Mouse (Mus musculus): Measurements from ENCODE around the gene Sema4d. TPM values are rescaled to one million over a fixed set of nuclear protein-coding genes. Genes with fewer than 3 reads are reported as not detected.

The Sema4d gene
- polyA plus RNA-seq, 1 experiment from 2014 or later = 3.9 TPM

DNA sequence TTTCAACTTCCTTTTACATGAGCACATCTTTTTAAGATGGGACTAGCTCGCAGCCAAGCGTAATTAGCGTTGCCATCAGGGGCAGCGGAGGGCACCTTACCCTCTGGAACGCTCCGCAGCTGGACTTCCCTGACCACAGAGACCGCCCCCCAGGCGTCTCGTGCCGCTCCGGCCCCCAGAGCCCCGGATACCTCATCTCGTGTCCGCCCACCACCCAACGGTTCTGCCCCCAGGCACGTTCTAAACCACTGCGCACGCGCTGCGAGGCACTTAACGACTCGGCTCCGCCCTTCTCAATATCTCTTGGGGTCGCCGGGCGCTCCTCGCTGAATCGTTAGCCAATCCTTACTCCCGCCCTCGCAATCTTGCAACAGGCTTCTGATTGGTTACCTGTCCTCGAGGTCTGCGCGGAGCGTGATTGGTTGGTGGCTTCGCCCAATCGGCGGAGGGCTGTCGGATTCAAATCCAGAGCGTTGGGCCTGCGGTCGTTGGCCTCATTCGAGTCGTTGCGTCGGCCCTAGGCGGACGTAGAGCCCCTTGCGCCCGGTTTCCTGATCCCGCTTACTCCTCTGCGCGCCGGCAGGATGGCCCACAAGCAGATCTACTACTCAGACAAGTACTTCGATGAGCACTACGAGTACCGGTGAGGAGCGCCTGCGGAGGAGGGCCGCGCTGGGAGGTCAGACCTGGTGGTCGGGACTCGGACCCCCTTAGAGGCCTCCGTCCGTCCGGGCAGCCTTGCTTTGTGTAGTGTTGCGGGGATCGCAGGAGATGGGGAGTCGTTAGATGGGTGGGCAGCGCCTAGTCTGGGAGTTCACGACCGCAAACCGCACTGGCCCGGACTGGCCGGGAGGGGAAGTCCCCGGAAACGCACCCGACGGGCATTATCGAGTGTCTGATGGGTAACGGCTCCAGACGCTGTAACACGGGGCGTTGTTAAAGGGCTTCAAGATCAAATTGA is 148.4 kb downstream of the Sema4d start, which contains the start of gene Cks2:
TSS of gene Cks2 (plus strand) at position 404 of the 961 bp plus-strand sequence.
- Histone ChIP-seq H3K27ac (ENCODE audit: low read depth) (peak within 1 kb of the TSS; percentile 99), H3K4me2 (ENCODE audit: low read depth, low read length) (peak within 1 kb of the TSS; percentile 79), H3K27me3 (ENCODE audit: insufficient read depth, low read length) (no peaks in the 10 kb centered on the region), H3K36me3 (replicated peaks; ENCODE audit: insufficient read depth, low read length) (peaks cover 9% of the 10 kb centered on the region), H3K4me1 (ENCODE audit: insufficient read depth) (peaks cover 14% of the 10 kb centered on the region), H3K4me3 (ENCODE audit: low read depth, low read length) (peak within 1 kb of the TSS; percentile 96), H3K9me3 (ENCODE audit: low read length) (no peaks in the 10 kb centered on the region), H3K9ac (replicated peaks) (peak within 1 kb of the TSS; percentile 99)
- peak; percentile 90 for ATAC-seq
- 0 out of 2 replicates have a peak, but pooled peaks have one; percentile 10 for TF ChIP-seq CTCF (IDR thresholded peaks at IDR 0.05; ENCODE audit: low read depth)
- peak; percentile 53 for TF ChIP-seq EP300 (IDR thresholded peaks at IDR 0.05; ENCODE audit: low read depth)
- peak; percentile 96 for DNase-seq
- under 1% methylated on average over 83 of the region's 83 CpGs for WGBS (ENCODE audit: insufficient replicate concordance)

DNA sequence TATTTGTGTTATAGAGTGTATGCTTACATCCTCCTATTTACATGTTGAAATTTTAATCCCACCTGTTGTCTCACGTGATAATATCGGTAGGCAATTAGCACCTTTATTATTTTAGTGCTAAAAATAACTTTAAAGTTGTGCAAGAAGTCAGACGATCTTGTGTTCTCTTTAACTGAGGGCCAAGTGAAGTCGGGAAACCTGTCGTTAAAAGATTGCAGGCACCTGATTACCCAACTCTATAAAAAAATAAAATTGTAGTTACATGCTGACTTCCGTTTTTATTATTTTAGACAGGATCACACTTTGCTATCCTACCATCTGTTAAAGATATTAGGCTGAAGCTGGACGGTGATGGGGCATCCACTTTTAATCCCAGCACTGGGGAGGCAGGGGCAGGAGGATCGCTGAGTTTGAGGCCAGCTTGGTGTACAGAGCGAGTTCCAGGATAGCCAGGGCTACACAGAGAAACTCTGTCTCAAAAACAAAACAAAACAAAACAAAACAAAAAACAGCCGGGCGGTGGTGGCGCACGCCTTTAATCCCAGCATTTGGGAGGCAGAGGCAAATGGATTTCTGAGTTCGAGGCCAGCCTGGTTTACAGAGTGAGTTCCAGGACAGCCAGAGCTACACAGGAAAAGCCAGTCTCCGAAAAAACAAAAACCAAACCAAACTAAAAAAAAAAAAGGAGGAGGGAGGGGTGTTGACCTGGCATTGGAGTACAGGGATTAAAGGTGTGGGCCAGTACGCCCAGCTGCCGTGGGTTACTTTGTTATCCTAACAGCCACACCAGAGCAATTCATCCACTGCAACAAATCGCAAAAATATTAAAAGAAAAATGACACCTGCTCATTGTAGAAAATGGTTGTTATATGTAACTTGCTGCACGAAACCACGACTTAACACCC is 149.4 kb downstream of the Sema4d start:
- Histone ChIP-seq H3K27ac (ENCODE audit: low read depth) (peak overlapping the region; percentile 99), H3K27me3 (ENCODE audit: insufficient read depth, low read length) (no peaks in the 10 kb centered on the region), H3K36me3 (replicated peaks; ENCODE audit: insufficient read depth, low read length) (no peaks in the 10 kb centered on the region; the same call in 1 of the 2 replicates), H3K4me3 (ENCODE audit: low read depth, low read length) (peak overlapping the region; percentile 96), H3K4me1 (ENCODE audit: insufficient read depth) (peaks cover 14% of the 10 kb centered on the region), H3K9me3 (ENCODE audit: low read length) (no peaks in the 10 kb centered on the region), H3K9ac (replicated peaks) (peak overlapping the region; percentile 80), H3K4me2 (ENCODE audit: low read depth, low read length) (peak overlapping the region; percentile 79)
- 32% methylated on average over 20 of the region's 20 CpGs for WGBS (ENCODE audit: insufficient replicate concordance)
- no peak; the same call in 1 of the 2 replicates for TF ChIP-seq EP300 (IDR thresholded peaks at IDR 0.05; ENCODE audit: low read depth)
- TF ChIP-seq CTCF (IDR thresholded peaks at IDR 0.05; ENCODE audit: low read depth) = no peak
- no peak for ATAC-seq
- DNase-seq = no peak

DNA sequence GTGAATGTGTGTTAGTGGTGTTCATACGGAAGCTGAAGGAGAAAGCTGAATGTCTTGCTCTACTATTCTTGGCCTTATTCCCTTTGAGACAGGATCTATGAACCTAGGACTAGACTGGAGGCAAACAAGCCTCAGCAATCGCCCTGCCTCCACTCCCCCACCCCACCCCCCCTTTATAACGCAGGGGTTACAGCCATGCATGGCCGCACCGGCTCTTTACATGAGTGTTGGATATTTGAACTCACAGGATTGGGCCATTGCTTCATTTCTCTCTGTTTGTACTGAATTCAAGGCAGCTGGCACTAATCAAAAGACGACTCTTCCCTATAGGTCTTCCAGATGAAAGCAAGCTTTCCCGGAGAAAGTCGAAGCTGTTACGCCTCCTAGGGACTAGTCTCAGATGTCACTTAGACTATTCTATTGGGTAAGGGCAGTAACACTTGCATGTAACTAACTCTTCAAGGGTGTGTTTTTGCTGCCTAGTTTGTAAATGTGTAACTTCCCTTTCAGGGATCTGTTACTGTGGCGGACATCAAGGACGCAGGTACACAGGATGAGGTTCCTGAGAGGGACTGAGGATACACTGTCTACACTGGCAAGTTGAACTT is 151.3 kb downstream of the Sema4d start:
- peak overlapping the region; percentile 9; the same call in 1 of the 2 replicates for H3K4me3 ChIP-seq (ENCODE audit: low read depth, low read length)

DNA sequence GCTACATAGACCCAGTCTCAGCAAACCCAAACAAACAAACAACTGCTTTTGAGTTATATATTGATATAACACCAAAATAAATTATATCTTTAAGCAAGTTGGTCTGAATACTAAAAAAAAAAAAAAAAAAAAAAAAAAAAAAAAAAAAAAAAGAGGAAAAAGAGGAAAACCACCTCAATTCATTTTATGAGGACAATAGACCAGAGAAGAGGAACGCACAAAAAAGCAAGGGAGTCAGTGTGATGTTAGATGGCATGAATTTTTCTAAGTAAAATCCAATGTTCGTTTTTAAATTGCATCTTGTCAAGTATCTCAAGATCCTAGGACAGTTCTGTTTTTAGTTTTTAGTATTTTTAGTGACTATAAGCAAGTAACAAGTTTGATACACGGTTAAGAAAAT is 152.1 kb downstream of the Sema4d start:
- WGBS (ENCODE audit: insufficient replicate concordance) = 82% methylated on average over 3 of the region's 3 CpGs
- ATAC-seq (no peak), DNase-seq (no peak)
- Histone ChIP-seq H3K9me3 (ENCODE audit: low read length) (no peaks in the 10 kb centered on the region), H3K36me3 (replicated peaks; ENCODE audit: insufficient read depth, low read length) (no peaks in the 10 kb centered on the region), H3K4me3 (ENCODE audit: low read depth, low read length) (no peak overlapping the region), H3K27ac (ENCODE audit: low read depth) (peak overlapping the region; percentile 88), H3K9ac (replicated peaks) (no peak overlapping the region), H3K27me3 (ENCODE audit: insufficient read depth, low read length) (no peaks in the 10 kb centered on the region), H3K4me1 (ENCODE audit: insufficient read depth) (peaks cover 3% of the 10 kb centered on the region; the same call in 1 of the 2 replicates), H3K4me2 (ENCODE audit: low read depth, low read length) (peak overlapping the region; percentile 50; the same call in 1 of the 2 replicates)
- no peak for TF ChIP-seq EP300 (IDR thresholded peaks at IDR 0.05; ENCODE audit: low read depth)
- TF ChIP-seq CTCF (IDR thresholded peaks at IDR 0.05; ENCODE audit: low read depth) = no peak

More for the DNA sequence above, 151.3 kb downstream of the Sema4d start:
- DNase-seq (peak; percentile 57), ATAC-seq (peak; percentile 16)
- Histone ChIP-seq H3K9me3 (ENCODE audit: low read length) (no peaks in the 10 kb centered on the region), H3K9ac (replicated peaks) (peak overlapping the region; percentile 51), H3K4me2 (ENCODE audit: low read depth, low read length) (peak overlapping the region; percentile 50), H3K27me3 (ENCODE audit: insufficient read depth, low read length) (no peaks in the 10 kb centered on the region), H3K27ac (ENCODE audit: low read depth) (peak overlapping the region; percentile 88), H3K4me1 (ENCODE audit: insufficient read depth) (peaks cover 3% of the 10 kb centered on the region; the same call in 1 of the 2 replicates), H3K36me3 (replicated peaks; ENCODE audit: insufficient read depth, low read length) (no peaks in the 10 kb centered on the region)
- 36% methylated on average over 11 of the region's 11 CpGs for WGBS (ENCODE audit: insufficient replicate concordance)
- TF ChIP-seq EP300 (IDR thresholded peaks at IDR 0.05; ENCODE audit: low read depth) (no peak), CTCF (IDR thresholded peaks at IDR 0.05; ENCODE audit: low read depth) (0 out of 2 replicates have a peak, but pooled peaks have one; percentile 9)

DNA sequence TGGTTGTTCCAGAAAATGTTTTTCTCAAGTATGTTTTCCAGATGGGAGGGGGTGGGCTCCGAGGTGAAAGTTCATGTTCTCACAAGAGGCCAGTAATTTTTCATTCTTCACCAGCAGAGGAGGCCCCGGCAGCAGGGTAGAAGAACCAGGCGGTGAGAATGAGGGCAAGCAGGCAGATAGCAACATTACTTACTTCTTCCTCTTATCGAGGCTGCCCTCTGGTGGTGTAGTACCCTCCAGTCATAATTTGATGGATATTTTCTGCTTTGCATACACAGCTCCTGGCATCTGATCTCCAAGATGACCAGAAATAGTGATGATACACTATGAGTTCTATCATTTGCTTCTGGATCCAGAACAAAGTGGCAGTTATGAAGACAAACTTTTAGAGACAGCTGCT is 154.6 kb downstream of the Sema4d start:
- Histone ChIP-seq H3K27me3 (ENCODE audit: insufficient read depth, low read length) (no peaks in the 10 kb centered on the region), H3K9me3 (ENCODE audit: low read length) (no peaks in the 10 kb centered on the region), H3K9ac (replicated peaks) (no peak overlapping the region), H3K4me3 (ENCODE audit: low read depth, low read length) (no peak overlapping the region), H3K4me2 (ENCODE audit: low read depth, low read length) (no peak overlapping the region), H3K27ac (ENCODE audit: low read depth) (peak overlapping the region; percentile 19; the same call in 1 of the 2 replicates), H3K4me1 (ENCODE audit: insufficient read depth) (peaks cover 3% of the 10 kb centered on the region; the same call in 1 of the 2 replicates), H3K36me3 (replicated peaks; ENCODE audit: insufficient read depth, low read length) (no peaks in the 10 kb centered on the region)
- TF ChIP-seq EP300 (IDR thresholded peaks at IDR 0.05; ENCODE audit: low read depth) (no peak), CTCF (IDR thresholded peaks at IDR 0.05; ENCODE audit: low read depth) (peak; percentile 56)
- ATAC-seq (peak; percentile 20; the same call in 1 of the 2 replicates), DNase-seq (peak; percentile 40)
- 72% methylated on average over 4 of the region's 4 CpGs for WGBS (ENCODE audit: insufficient replicate concordance)

Small RNA genes lying within 50 kb of the gene (microRNA-seq; reads per million reads assigned to microRNA genes)
- gene Gm23566 = not detected

Other genes with a start within 250 kb of the Sema4d start
- gene Shc3, start 224.3 kb downstream of the Sema4d start, polyA plus RNA-seq (2015; fragmentation: Nextera tagmentation; extraction: Ambion mirVana) = 0.07 TPM in 1 of 2 replicates, not detected in the other
- gene Cks2, start 148.5 kb downstream of the Sema4d start, polyA plus RNA-seq (2015; fragmentation: Nextera tagmentation; extraction: Ambion mirVana) = 278 and 292 TPM in 2 replicates
- gene Secisbp2, start 142.1 kb downstream of the Sema4d start, polyA plus RNA-seq (2015; fragmentation: Nextera tagmentation; extraction: Ambion mirVana) = 11.1 and 12.2 TPM in 2 replicates
- gene Gadd45g, start 52.9 kb upstream of the Sema4d start, polyA plus RNA-seq (2015; fragmentation: Nextera tagmentation; extraction: Ambion mirVana) = 16.3 and 20.6 TPM in 2 replicates

Data from liver, postnatal 0 days (tissue).